Mouse (Mus musculus) kidney, embryonic 15.5 days (tissue): ENCODE data around the gene Col12a1. TPM values are rescaled to one million over a fixed set of nuclear protein-coding genes. Genes with fewer than 3 reads are reported as not detected.
"Not testable (repeated sequence)": the region's sequence is repeated elsewhere in the genome, so short reads cannot be mapped to it uniquely, and the experiment has no call there.

Source experiments
- ATAC-seq: fragments of 200-750 bp; cut with Nextera tagmentation; replicated peaks from 2 replicates; pipeline ENCODE4 v1.8.0; 2017; ENCODE audit warnings: moderate TSS enrichment; ENCODE audit not compliant: low FRiP score
- H3K27ac ChIP-seq: fragments of 300-500 bp; sonication (generic); 2 replicates; pipeline ENCODE4 v1.5.1; 2015; ENCODE audit warnings: mild to moderate bottlenecking, inconsistent platforms
- H3K27me3 ChIP-seq: fragments of 300-500 bp; sonication (generic); 2 replicates; pipeline ENCODE4 v1.6.1; 2015; ENCODE audit warnings: inconsistent platforms
- H3K36me3 ChIP-seq: fragments of 300-500 bp; sonication (generic); 2 replicates; pipeline ENCODE4 v1.6.1; 2015; ENCODE audit warnings: inconsistent platforms
- H3K4me1 ChIP-seq: fragments of 300-500 bp; sonication (generic); 2 replicates; pipeline ENCODE4 v1.6.1; 2015; ENCODE audit warnings: inconsistent platforms
- H3K4me2 ChIP-seq: fragments of 300-500 bp; sonication (generic); 2 replicates; pipeline ENCODE4 v1.6.1; 2015; ENCODE audit warnings: moderate library complexity, mild to moderate bottlenecking, inconsistent platforms
- H3K4me3 ChIP-seq: fragments of 300-500 bp; sonication (generic); replicated peaks from 2 replicates; pipeline ENCODE4 v1.5.1; 2015; ENCODE audit warnings: mild to moderate bottlenecking, inconsistent platforms
- H3K9ac ChIP-seq: fragments of 300-500 bp; sonication (generic); 2 replicates; pipeline ENCODE4 v1.6.1; 2015; ENCODE audit warnings: mild to moderate bottlenecking, inconsistent platforms
- H3K9me3 ChIP-seq: fragments of 300-500 bp; sonication (generic); replicated peaks from 2 replicates; pipeline ENCODE4 v1.6.1; 2016; ENCODE audit warnings: inconsistent platforms
- WGBS: fragments of 180-500 bp; shearing (Covaris S2); methylation state at CpG from one replicate; pipeline ENCODE4 v1.1.7; 2015; ENCODE audit warnings: mixed read lengths; 5-methylcytosine and 5-hydroxymethylcytosine counted together
- polyA plus RNA-seq: library from polyadenylated mRNA; unstranded; fragments of >200 nt; fragmentation: Nextera tagmentation; extraction: Ambion mirVana; gene quantifications from 2 replicates; pipeline ENCODE4 v1.2.1, GENCODE M21; 2015

Col12a1 gene
- polyA plus RNA-seq, 1 experiment from 2014 or later, result 30.5 TPM

DNA sequence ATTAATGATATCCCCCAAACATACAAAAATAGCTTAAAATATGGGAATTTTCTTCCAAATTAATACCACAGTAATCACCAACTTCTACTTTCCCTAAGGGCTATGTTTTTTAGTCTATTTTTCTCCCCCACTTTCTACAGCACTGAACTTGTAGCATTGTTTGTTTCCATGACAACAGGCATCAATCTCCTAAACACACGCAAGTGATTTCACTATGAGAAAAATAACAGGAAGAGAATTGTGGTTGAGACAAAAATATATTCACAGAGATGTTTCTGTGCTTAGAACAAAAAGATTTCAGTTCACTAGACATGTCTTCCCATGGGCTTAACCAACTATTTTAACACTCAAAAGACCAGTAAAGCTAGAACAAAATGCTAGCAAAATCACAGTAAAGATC lies 32.6 kb downstream of the Col12a1 start:
- Histone ChIP-seq H3K36me3 (no peaks in the 10 kb centered on the region), H3K4me2 (no peak overlapping the region), H3K4me1 (peaks cover 16% of the 10 kb centered on the region), H3K4me3 (no peak overlapping the region), H3K9ac (no peak overlapping the region), H3K27me3 (no peaks in the 10 kb centered on the region), H3K27ac (no peak overlapping the region), H3K9me3 (no peaks in the 10 kb centered on the region)
- no peak for ATAC-seq
- 55% methylated on average over 1 of the region's 1 CpGs for WGBS

DNA sequence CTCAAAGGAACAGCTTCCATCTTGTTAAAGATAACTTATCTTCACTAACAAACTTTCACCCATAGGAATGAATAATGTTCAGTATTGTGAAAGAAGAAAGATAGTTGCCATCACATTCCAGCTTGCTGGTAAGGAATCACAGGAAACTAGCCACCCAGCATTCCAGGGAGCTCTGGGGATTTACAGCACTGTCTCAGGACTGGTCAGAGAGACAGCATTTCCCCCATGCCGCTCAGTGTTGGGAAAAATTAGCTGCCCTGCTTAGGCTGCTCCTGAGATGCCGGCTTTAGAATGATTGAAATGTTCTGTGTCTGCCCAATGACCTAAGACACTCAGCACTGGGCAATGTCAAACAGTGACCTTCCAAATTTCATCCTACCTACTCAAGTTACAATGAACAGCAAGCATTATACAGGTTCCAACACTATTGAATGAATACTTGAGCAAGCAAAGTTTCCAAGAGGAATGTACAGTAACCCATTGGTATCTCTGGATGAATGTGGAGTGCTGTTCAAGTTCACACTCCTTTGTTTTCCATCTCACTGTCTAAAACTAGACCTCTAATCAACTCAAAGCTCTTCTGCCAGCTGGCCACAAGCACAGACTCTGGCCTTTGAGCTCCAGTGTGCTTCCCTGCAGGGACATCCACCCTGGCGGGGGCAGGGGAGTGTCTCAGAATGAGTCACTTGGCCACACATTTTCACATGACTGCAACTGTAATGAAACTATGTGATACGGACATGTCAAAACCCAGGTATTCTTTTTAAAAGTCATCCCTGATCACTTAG lies 38.0 kb downstream of the Col12a1 start:
- ATAC-seq, result no peak
- Histone ChIP-seq H3K36me3 (peaks cover 6% of the 10 kb centered on the region), H3K4me1 (peaks cover 3% of the 10 kb centered on the region; the same call in 1 of the 2 replicates), H3K9ac (no peak overlapping the region), H3K4me2 (no peak overlapping the region), H3K4me3 (no peak overlapping the region), H3K27ac (no peak overlapping the region), H3K27me3 (no peaks in the 10 kb centered on the region), H3K9me3 (no peaks in the 10 kb centered on the region)
- WGBS, result 63% methylated on average over 4 of the region's 4 CpGs

DNA sequence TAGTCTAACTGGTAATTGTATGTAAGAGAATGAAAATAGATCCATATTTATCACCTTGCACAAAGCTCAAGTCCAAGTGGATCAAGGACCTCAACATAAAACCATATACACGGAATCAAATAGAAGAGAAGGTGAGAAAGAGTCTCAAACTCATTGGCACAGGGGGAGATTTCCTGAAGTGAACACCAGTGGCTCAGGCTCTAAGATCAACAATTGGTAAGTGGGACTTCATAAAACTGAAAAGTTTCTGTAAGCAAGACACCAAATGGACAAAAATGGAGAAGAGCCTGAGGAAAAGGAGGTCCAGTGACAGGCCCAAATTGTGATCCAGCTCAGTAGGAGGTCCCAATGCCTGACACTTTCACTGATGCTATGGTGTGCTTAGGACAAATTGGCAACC lies 49.8 kb downstream of the Col12a1 start:
- H3K9ac ChIP-seq, H3K4me2 ChIP-seq, H3K36me3 ChIP-seq, H3K9me3 ChIP-seq, H3K27ac ChIP-seq, H3K4me1 ChIP-seq, H3K27me3 ChIP-seq, H3K4me3 ChIP-seq, ATAC-seq: not testable (repeated sequence)
- 87% methylated on average over 1 of the region's 1 CpGs for WGBS

DNA sequence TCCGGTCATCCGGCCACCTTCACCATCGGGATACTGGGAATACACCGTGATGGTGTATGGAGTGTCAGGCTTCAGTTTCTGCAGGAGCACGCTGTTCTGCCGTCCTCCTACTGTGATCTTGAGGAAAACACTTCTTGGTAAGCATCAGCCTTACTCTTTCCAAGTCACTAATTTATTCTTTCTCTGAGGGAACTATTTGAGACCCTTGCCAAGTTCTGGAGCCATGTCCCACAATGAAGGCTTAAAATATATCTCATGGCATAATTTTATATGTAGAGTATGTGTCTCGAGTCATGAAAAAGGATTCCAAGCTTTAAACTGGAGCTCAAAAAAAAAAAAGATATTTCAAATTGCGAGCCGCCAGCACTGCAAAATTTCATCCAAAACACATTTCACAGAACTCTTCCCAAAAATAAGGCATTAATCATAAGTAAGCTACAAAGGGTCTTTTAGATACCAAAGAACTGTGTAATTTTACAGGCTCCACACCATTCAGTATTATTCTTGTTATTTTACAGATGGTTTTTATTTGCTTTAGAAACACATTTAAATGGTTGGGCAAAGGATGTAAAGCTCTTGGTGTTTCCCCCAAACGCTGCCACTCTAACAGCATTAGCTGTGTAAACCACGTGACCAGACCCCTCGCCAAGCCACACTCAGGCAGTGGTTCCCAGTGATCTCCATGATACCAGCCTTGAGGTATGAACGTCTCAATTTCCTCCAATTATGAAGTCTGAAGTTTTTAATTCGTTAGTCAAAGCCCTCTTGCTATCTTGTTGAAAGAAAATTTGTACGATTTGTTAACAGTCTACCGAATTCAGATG lies 65.1 kb downstream of the Col12a1 start:
- H3K27ac ChIP-seq, result no peak overlapping the region
- WGBS, result 85% methylated on average over 16 of the region's 16 CpGs
- H3K36me3 ChIP-seq, result 0 out of 2 replicates have a peak, but pooled peaks cover 5% of the 10 kb centered on the region
- H3K4me1 ChIP-seq, result no peaks in the 10 kb centered on the region
- H3K4me3 ChIP-seq, result no peak overlapping the region
- ATAC-seq, result no peak
- H3K27me3 ChIP-seq, result no peaks in the 10 kb centered on the region
- H3K9me3 ChIP-seq, result no peaks in the 10 kb centered on the region
- H3K9ac ChIP-seq, result no peak overlapping the region
- no peak overlapping the region for H3K4me2 ChIP-seq

DNA sequence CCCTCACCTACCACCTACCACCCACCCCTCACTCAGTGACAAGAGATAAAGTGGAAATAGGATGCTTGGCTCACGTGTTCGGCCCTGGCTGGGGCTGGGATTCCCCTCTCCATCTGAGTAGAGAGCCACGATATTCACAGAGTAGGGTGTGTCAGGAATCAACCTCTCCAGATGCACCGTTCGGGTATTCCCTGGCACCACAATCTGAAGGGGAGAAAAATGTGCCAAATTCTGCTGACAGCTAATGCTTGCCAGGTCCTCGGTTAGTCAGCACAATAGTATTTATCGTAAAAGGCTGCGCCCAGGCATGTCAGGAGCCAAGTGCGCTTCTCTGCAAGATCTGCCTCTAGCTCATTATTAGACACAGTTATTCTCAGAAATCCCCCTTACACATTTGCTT lies 70.0 kb downstream of the Col12a1 start:
- Histone ChIP-seq H3K27me3 (no peaks in the 10 kb centered on the region), H3K4me2 (no peak overlapping the region), H3K27ac (no peak overlapping the region), H3K4me1 (no peaks in the 10 kb centered on the region), H3K36me3 (0 out of 2 replicates have a peak, but pooled peaks cover 5% of the 10 kb centered on the region), H3K9me3 (no peaks in the 10 kb centered on the region), H3K4me3 (no peak overlapping the region), H3K9ac (no peak overlapping the region)
- no peak for ATAC-seq
- WGBS, result 84% methylated on average over 9 of the region's 9 CpGs

DNA sequence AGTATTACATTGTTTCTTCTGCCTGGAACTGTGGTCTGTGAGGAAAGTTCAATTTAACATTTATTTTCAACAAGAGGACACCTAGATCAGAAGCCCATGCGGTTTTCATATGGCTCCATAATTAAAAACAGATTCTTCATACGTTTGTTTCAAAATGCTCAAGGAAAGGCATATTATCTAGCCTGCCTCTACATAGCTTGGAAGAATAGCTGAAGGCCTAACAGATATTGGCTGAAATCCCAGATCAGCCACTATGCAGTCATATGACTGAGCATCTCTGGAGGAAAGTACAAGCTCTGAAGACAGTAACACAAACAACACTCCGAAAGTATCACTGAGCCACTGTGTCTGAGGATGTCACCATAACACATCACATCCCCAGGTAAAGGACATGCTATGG lies 72.9 kb downstream of the Col12a1 start:
- H3K9me3 ChIP-seq, result no peaks in the 10 kb centered on the region
- no peak for ATAC-seq
- no peaks in the 10 kb centered on the region for H3K27me3 ChIP-seq
- no peak overlapping the region for H3K27ac ChIP-seq
- no peaks in the 10 kb centered on the region for H3K4me1 ChIP-seq
- 65% methylated on average over 3 of the region's 3 CpGs for WGBS
- 0 out of 2 replicates have a peak, but pooled peaks cover under 1% of the 10 kb centered on the region for H3K36me3 ChIP-seq
- H3K4me3 ChIP-seq, result no peak overlapping the region
- no peak overlapping the region for H3K9ac ChIP-seq
- H3K4me2 ChIP-seq, result no peak overlapping the region

DNA sequence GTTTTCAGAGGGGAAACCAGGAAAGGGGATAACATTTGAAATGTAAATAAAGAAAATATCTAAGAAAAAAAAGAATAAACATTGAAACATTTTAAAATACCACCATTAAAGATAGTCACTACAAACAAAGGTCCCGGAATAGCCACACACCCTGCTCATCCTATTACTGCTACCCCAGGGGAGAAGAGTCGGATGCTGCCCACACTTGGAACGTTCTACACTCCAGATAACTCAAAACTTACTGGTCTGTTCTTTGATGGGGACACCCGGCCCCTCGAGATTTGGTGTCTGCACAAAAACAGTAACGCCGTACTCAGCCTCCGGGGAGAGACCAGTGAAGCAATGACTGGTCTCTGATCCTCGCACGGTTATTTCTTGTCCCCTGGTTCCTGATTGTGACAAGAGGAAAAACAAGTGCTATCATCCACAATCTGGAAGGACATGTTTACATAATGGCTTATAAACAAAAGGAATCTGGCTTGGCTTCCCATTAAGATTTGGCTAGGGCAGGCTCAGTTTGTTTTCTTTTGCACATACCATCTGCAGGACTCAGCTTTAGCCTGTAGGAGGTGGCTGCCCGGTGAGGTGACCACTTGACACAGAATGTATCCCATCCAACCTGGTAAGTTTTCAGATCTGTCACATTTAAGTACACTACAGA lies 79.1 kb downstream of the Col12a1 start:
- Histone ChIP-seq H3K9me3 (no peaks in the 10 kb centered on the region), H3K36me3 (no peaks in the 10 kb centered on the region), H3K4me3 (no peak overlapping the region), H3K4me2 (no peak overlapping the region), H3K9ac (no peak overlapping the region), H3K27me3 (no peaks in the 10 kb centered on the region), H3K27ac (no peak overlapping the region), H3K4me1 (no peaks in the 10 kb centered on the region)
- no peak for ATAC-seq
- WGBS, result 60% methylated on average over 11 of the region's 11 CpGs

DNA sequence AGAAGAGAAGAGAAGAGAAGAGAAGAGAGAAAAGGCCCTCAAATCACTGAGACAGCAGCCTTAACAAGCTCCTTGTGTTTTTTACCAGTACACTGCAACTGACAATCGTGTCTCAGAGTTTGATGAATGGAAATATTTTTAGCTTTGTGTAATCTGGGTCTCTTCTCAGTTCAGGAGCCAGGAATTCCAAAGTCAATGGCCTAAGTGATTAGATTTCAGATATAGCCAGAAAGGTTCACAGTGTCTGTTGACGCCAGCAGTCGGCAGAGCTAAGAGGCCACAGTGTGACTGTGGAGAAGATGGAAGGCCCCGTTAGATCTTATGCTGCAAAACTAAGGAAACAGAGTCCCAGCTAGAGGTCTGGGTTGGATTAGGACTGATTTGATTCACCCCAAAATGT lies 80.8 kb downstream of the Col12a1 start:
- H3K4me1 ChIP-seq, result no peaks in the 10 kb centered on the region
- WGBS, result 45% methylated on average over 4 of the region's 4 CpGs
- H3K27me3 ChIP-seq, result no peaks in the 10 kb centered on the region
- no peak overlapping the region for H3K4me2 ChIP-seq
- H3K27ac ChIP-seq, result no peak overlapping the region
- no peak overlapping the region for H3K9ac ChIP-seq
- H3K4me3 ChIP-seq, result no peak overlapping the region
- no peaks in the 10 kb centered on the region for H3K36me3 ChIP-seq
- no peak for ATAC-seq
- H3K9me3 ChIP-seq, result no peaks in the 10 kb centered on the region

DNA sequence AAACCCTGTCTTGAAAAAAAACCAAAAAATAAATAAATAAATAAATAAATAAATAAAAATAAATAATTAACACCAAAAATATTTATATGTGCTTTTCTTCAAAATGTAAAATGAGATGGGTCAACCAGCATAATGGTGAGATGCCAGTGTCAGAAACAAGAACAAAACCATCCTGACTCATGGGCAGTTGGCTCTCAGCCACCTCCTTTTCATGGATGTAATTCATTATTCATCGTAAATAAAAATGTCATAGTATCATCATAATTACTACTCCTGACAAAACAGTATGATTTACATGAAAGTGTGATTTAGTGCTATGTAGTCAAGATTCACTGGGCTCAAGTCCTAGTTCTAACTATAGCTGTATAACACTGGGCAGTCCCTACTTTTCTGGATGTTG lies 84.6 kb downstream of the Col12a1 start:
- Histone ChIP-seq H3K4me2 (no peak overlapping the region), H3K4me3 (no peak overlapping the region), H3K4me1 (no peaks in the 10 kb centered on the region), H3K36me3 (peaks cover 5% of the 10 kb centered on the region; the same call in 1 of the 2 replicates), H3K27ac (no peak overlapping the region), H3K27me3 (no peaks in the 10 kb centered on the region), H3K9ac (no peak overlapping the region), H3K9me3 (no peaks in the 10 kb centered on the region)
- no peak for ATAC-seq
- WGBS, result 96% methylated on average over 1 of the region's 1 CpGs

DNA sequence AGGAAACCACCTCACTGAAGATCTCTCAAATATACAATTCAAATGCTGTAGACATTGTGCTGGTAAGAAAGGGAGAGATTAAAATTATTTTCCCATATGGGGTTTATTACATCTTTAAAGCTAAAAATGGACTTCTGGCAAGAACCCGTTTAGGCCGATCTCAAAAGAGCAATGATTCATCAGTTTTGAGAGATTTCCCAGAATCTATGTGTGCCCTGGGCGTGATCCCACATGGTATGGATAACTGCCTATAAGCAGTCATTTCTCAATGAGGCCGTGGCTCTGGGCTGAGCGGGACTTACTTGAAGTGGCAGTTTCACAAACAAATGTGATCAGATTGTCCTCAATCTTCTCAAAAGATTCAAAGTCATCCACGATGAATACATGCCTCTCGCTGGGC lies 87.4 kb downstream of the Col12a1 start:
- Histone ChIP-seq H3K36me3 (peaks cover 8% of the 10 kb centered on the region; the same call in 1 of the 2 replicates), H3K4me1 (no peaks in the 10 kb centered on the region), H3K9ac (no peak overlapping the region), H3K27ac (no peak overlapping the region), H3K9me3 (no peaks in the 10 kb centered on the region), H3K4me3 (no peak overlapping the region), H3K4me2 (no peak overlapping the region), H3K27me3 (no peaks in the 10 kb centered on the region)
- 86% methylated on average over 7 of the region's 7 CpGs for WGBS
- no peak for ATAC-seq

DNA sequence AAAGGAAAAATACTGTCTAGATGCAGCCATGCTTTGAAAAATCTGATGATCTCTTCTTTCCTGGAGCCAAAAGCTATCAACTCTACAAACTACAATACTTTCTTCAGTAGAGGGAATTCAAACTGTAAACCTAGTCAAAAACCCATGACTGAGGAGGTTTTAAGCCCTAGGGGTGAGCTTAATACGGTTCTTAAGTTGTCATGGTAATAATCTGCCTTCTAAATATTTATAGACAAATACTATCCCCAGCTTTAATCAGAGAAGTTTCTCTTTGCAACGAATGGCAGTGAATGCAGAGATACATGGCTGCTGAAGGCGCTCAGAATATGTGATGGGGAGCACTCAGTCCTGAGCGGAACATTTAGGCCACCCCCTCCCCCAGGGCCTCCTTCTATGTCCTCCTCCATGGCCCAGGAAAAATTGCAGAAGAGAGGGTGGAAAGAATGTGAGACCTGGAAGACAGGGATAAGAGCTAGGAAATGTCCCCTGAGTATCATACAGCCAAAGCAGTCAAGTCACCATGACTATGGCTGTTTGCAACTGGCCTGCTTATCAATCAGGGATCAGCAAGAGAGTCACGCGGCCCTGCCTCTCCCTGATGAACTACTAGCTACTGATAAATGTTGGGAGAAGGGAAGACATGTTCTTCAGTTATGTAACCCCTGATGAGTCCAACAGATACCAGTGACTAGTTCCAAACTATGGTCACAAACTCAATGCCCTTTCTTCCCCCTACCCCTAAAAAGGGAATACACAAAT lies 99.6 kb downstream of the Col12a1 start:
- H3K9ac ChIP-seq, result no peak overlapping the region
- H3K27ac ChIP-seq, result no peak overlapping the region
- WGBS, result 82% methylated on average over 6 of the region's 6 CpGs
- H3K4me3 ChIP-seq, result no peak overlapping the region
- no peaks in the 10 kb centered on the region for H3K36me3 ChIP-seq
- no peak for ATAC-seq
- H3K27me3 ChIP-seq, result no peaks in the 10 kb centered on the region
- 0 out of 2 replicates have a peak, but pooled peaks cover 4% of the 10 kb centered on the region for H3K4me1 ChIP-seq
- no peak overlapping the region for H3K4me2 ChIP-seq
- no peaks in the 10 kb centered on the region for H3K9me3 ChIP-seq
